ENCODE assay signal across 8 mouse cellular contexts in the genomic region with DNA sequence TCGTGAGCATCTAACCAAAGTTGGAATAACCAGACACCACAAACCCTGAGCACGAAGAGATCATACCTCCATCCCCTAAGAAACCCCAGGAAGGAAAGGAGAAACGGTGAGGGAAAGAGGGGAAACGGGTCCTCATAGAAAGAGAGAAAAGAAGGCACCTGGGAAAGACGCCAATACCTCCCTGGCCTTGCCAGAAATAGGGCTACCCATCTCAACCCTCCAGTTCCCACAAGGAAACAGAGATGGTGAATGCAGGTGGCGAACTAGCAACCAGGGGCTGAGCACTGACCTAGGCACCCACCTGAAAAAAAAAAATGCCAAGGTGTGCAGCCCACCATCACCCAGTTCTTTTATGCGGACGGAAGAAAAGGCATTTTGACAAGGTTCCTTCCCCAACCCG. TPM values are rescaled to one million over a fixed set of nuclear protein-coding genes. Genes with fewer than 3 reads are reported as not detected.
A peak's percentile ranks its signal among the peaks of the same experiment; 100 is the strongest.
DNase-seq lines count a peak whose midpoint lies in the region; ATAC-seq and TF ChIP-seq lines count a peak whose summit lies in the region.

No protein-coding gene starts in this region.

- no peaks in the 10 kb centered on the region for H3K9me3 ChIP-seq in heart, embryonic 15.5 days (replicated peaks)
- no peaks in the 10 kb centered on the region for H3K9me3 ChIP-seq in forebrain, embryonic 16.5 days (ENCODE audit: control insufficient read depth, low read length)

- in situ Hi-C loops in Patski (cut with MboI; ENCODE audit: low pct_unique_long_range_greater_than_20kb) = no loop called here

- intact Hi-C loops in heart, postnatal 14 days (cut with DNase I) = loop anchor here (5.0 kb wide), 1 partner anchor 89 kb away; no protein-coding TSS in a partner anchor

- no peaks in the 10 kb centered on the region for H3K36me3 ChIP-seq in heart, embryonic 15.5 days
- no peaks in the 10 kb centered on the region for H3K36me3 ChIP-seq in forebrain, embryonic 16.5 days (ENCODE audit: control insufficient read depth, insufficient read depth)
- H3K36me3 ChIP-seq in macrophage (ENCODE audit: inconsistent target) = no peaks in the 10 kb centered on the region

- peaks cover 14% of the 10 kb centered on the region for H3K4me1 ChIP-seq in heart, embryonic 15.5 days (replicated peaks)
- peaks cover 13% of the 10 kb centered on the region for H3K4me1 ChIP-seq in forebrain, embryonic 16.5 days (replicated peaks; ENCODE audit: control insufficient read depth, insufficient read depth, low read length)

- no peak for TF ChIP-seq CTCF in Patski (IDR thresholded peaks at IDR 0.05)

- H3K4me2 ChIP-seq in heart, embryonic 15.5 days = peak overlapping the region; percentile 94
- peak overlapping the region; percentile 88 for H3K4me2 ChIP-seq in forebrain, embryonic 16.5 days (ENCODE audit: low read length)

- H3K4me3 ChIP-seq in heart, embryonic 15.5 days = peak overlapping the region; percentile 99
- peak overlapping the region; percentile 82 for H3K4me3 ChIP-seq in forebrain, embryonic 16.5 days (replicated peaks; ENCODE audit: low read length)
- H3K4me3 ChIP-seq in macrophage (ENCODE audit: inconsistent target) = peak overlapping the region; percentile 54

- POLR2A ChIA-PET in Patski (lab: Charles Lee) = no interaction called here

- 36% methylated on average over 9 of the region's 9 CpGs for WGBS in heart, embryonic 15.5 days
- 25% methylated on average over 9 of the region's 9 CpGs for WGBS in forebrain, embryonic 16.5 days
- 33% methylated on average over 9 of the region's 9 CpGs for WGBS in macrophage (ENCODE audit: missing documents)

- no peak for DNase-seq in heart, postnatal 14 days
- no peak for DNase-seq in Patski (ENCODE audit: low read depth, low spot score)
- DNase-seq in ovary, postnatal 10 days (ENCODE audit: low spot score) = no peak
- DNase-seq in adrenal gland, adult 18-20 months (ENCODE audit: low spot score in 2 of 2) = no peak
- no peak for DNase-seq in left cerebral cortex, adult 9 months (ENCODE audit: low spot score in 2 of 2)

- CTCF ChIA-PET in Patski (lab: Charles Lee) = interaction anchor here (1.6 to 2.2 kb wide), 2 partner anchors 87 to 88 kb away, joined by 4 to 5 read pairs; no protein-coding TSS in a partner anchor

- no peak for ATAC-seq in heart, embryonic 15.5 days (replicated peaks; ENCODE audit: insufficient number of reproducible peaks, insufficient read depth, low FRiP score, low read depth)
- ATAC-seq in Patski = peak; percentile 10
- ATAC-seq in forebrain, embryonic 16.5 days = no peak

- no peak overlapping the region for H3K27ac ChIP-seq in heart, embryonic 15.5 days
- H3K27ac ChIP-seq in forebrain, embryonic 16.5 days (ENCODE audit: low read length) = no peak overlapping the region
- no peak overlapping the region for H3K27ac ChIP-seq in macrophage

- no peaks in the 10 kb centered on the region for H3K79me2 ChIP-seq in macrophage (ENCODE audit: inconsistent target)

- peak overlapping the region; percentile 78 for H3K9ac ChIP-seq in heart, embryonic 15.5 days
- peak overlapping the region; percentile 90 for H3K9ac ChIP-seq in forebrain, embryonic 16.5 days (replicated peaks; ENCODE audit: low read depth, low read length)

- peaks cover 14% of the 10 kb centered on the region for H3K27me3 ChIP-seq in heart, embryonic 15.5 days
- H3K27me3 ChIP-seq in Patski = peaks cover 6% of the 10 kb centered on the region
- H3K27me3 ChIP-seq in forebrain, embryonic 16.5 days (replicated peaks; ENCODE audit: control insufficient read depth, insufficient read depth, low read length) = no peaks in the 10 kb centered on the region

RNA-seq across cellular contexts. Expression of gene Tmem229b, which starts 1.4 kb away (rescaled TPM):
- polyA plus RNA-seq in heart, embryonic 15.5 days (2015; fragmentation: Nextera tagmentation; extraction: Ambion mirVana) = 1.9 and 6.0 TPM in 2 replicates
- 1 to 10 TPM; 3.9 to 4.0 TPM for total RNA-seq in heart, postnatal 14 days (2021)
- 5.6 TPM for polyA plus RNA-seq in Patski (2021)
- polyA plus RNA-seq in forebrain, embryonic 16.5 days (2015; fragmentation: Nextera tagmentation; extraction: Ambion mirVana) = 62.1 and 66.7 TPM in 2 replicates
- 10 to 100 TPM in 17 of 26 experiments, 1 to 10 TPM in 9; 2.4 to 35.4 (median 16.0) TPM for total RNA-seq in macrophage (2018; cell fraction: chromatin; rRNA removed)
- 10 to 100 TPM; 20.4 to 90.2 (median 55.5) TPM for total RNA-seq in macrophage (2018; cell fraction: cytosol; rRNA removed)
- total RNA-seq in macrophage (2018; cell fraction: nucleus; rRNA removed) = 10 to 100 TPM; 16.1 to 86.3 (median 45.0) TPM
- polyA plus RNA-seq in macrophage (2018) = 32.1 to 68.0 TPM (median 36.0 TPM) in 3 replicates
- 10 to 100 TPM in 1 of 2 experiments, 1 to 10 TPM in 1; 6.2 to 10.3 TPM for total RNA-seq in adrenal gland, adult 18-20 months (2021)

RNA-seq across cellular contexts. Expression of gene Plekhh1, which starts 22.9 kb away (rescaled TPM):
- polyA plus RNA-seq in heart, embryonic 15.5 days (2015; fragmentation: Nextera tagmentation; extraction: Ambion mirVana) = 1.9 and 2.2 TPM in 2 replicates
- 1 to 10 TPM; 5.5 to 5.7 TPM for total RNA-seq in heart, postnatal 14 days (2021)
- 3.9 TPM for polyA plus RNA-seq in Patski (2021)
- 2.1 and 2.5 TPM in 2 replicates for polyA plus RNA-seq in forebrain, embryonic 16.5 days (2015; fragmentation: Nextera tagmentation; extraction: Ambion mirVana)
- total RNA-seq in macrophage (2018; cell fraction: chromatin; rRNA removed) = under 1 TPM in 21 of 26 experiments, not detected in 5; 0.12 to 0.92 (median 0.30) TPM
- total RNA-seq in macrophage (2018; cell fraction: cytosol; rRNA removed) = under 1 TPM in 19 of 26 experiments, not detected in 7; under 0.01 to 0.19 (median 0.05) TPM
- total RNA-seq in macrophage (2018; cell fraction: nucleus; rRNA removed) = under 1 TPM in 14 of 26 experiments, not detected in 12; 0.06 to 0.37 (median 0.22) TPM
- polyA plus RNA-seq in macrophage (2018) = 0.03 to 0.05 TPM in 2 of 3 replicates, not detected in the other
- 1 to 10 TPM; 1.9 to 3.6 TPM for total RNA-seq in adrenal gland, adult 18-20 months (2021)
